9 mouse cellular contexts compared by ENCODE assay signal in genomic region chr8:121301978-121302649, GRCm38 (mm10).
A peak's percentile ranks its signal among the peaks of the same experiment; 100 is the strongest.
DNase-seq lines count a peak whose midpoint lies in the region; ATAC-seq lines count a peak whose summit lies in the region.
"Had no signal": no experiment of that assay in that cellular context is flagged by ENCODE, and none has a peak within 500 bp of the region (broad histone marks: within the 10 kb centered on the region; RNA-seq: fewer than 3 reads in every experiment).

No protein-coding gene starts in this region.

- 10% methylated on average over 10 of the region's 10 CpGs for WGBS in kidney, embryonic 16.5 days
- WGBS in forebrain, embryonic 15.5 days = 79% methylated on average over 10 of the region's 10 CpGs
- whole genome bisulfite sequencing in limb, embryonic 10.5 days = 19% methylated on average over 10 of the region's 10 CpGs

- peak overlapping the region; percentile 49 for H3K4me2 ChIP-seq in kidney, embryonic 16.5 days (replicated peaks; ENCODE audit: low read depth, low read length)
- H3K4me2 ChIP-seq in forebrain, embryonic 15.5 days (replicated peaks) = peak overlapping the region; percentile 34; the same call in 1 of the 2 replicates

- no peaks in the 10 kb centered on the region for H3K36me3 ChIP-seq in kidney, embryonic 16.5 days (ENCODE audit: insufficient read depth, low read length)
- H3K36me3 ChIP-seq in forebrain, embryonic 15.5 days = no peaks in the 10 kb centered on the region
- no peaks in the 10 kb centered on the region for H3K36me3 ChIP-seq in limb, embryonic 10.5 days

- DNase-seq in kidney, postnatal 25 days = no peak
- DNase-seq in limb, embryonic 10.5 days (ENCODE audit: low spot score) = peak; percentile 57
- DNase-seq in retina, embryonic 14.5 days (ENCODE audit: low spot score) = peak; percentile 47
- DNase-seq in adrenal gland, adult 2 months = no peak
- DNase-seq in gastrocnemius, adult 18-20 months (ENCODE audit: low spot score) = no peak
- DNase-seq: layer of hippocampus, postnatal 36 days had no signal

- H3K4me1 ChIP-seq in kidney, embryonic 16.5 days (ENCODE audit: insufficient read depth, low read length) = peaks cover 57% of the 10 kb centered on the region
- peaks cover 41% of the 10 kb centered on the region for H3K4me1 ChIP-seq in forebrain, embryonic 15.5 days
- H3K4me1 ChIP-seq in limb, embryonic 10.5 days = peaks cover 97% of the 10 kb centered on the region

- no peaks in the 10 kb centered on the region for H3K9me3 ChIP-seq in kidney, embryonic 16.5 days (ENCODE audit: low read length)
- H3K9me3 ChIP-seq in forebrain, embryonic 15.5 days = no peaks in the 10 kb centered on the region
- no peaks in the 10 kb centered on the region for H3K9me3 ChIP-seq in limb, embryonic 10.5 days (replicated peaks)

- peak overlapping the region; percentile 98 for H3K27ac ChIP-seq in kidney, embryonic 16.5 days (ENCODE audit: low read length)
- no peak overlapping the region for H3K27ac ChIP-seq in forebrain, embryonic 15.5 days (replicated peaks)
- peak overlapping the region; percentile 89 for H3K27ac ChIP-seq in limb, embryonic 10.5 days

- peak; percentile 32; the same call in 1 of the 2 replicates for ATAC-seq in kidney, embryonic 16.5 days (ENCODE audit: low FRiP score, low TSS enrichment)
- no peak for ATAC-seq in forebrain, embryonic 15.5 days (replicated peaks)
- no peak; the same call in 1 of the 2 replicates for ATAC-seq in granulocyte monocyte progenitor cell, adult 5-6 weeks (replicated peaks; ENCODE audit: poor library complexity, severe bottlenecking)

- peak overlapping the region; percentile 22; the same call in 1 of the 2 replicates for H3K4me3 ChIP-seq in kidney, embryonic 16.5 days (ENCODE audit: low read length)
- H3K4me3 ChIP-seq in forebrain, embryonic 15.5 days = no peak overlapping the region
- peak overlapping the region; percentile 44 for H3K4me3 ChIP-seq in limb, embryonic 10.5 days

- H3K27me3 ChIP-seq in kidney, embryonic 16.5 days (ENCODE audit: insufficient read depth, low read length) = peaks cover 4% of the 10 kb centered on the region; the same call in 1 of the 2 replicates
- H3K27me3 ChIP-seq in forebrain, embryonic 15.5 days = no peaks in the 10 kb centered on the region
- H3K27me3 ChIP-seq in limb, embryonic 10.5 days (ENCODE audit: low read depth, poor library complexity, severe bottlenecking) = peaks cover 70% of the 10 kb centered on the region

- H3K9ac ChIP-seq in kidney, embryonic 16.5 days (replicated peaks; ENCODE audit: low read length) = peak overlapping the region; percentile 37
- no peak overlapping the region for H3K9ac ChIP-seq in forebrain, embryonic 15.5 days (replicated peaks)

Comparison
In these comparisons a context has a peak if more than half of its experiments do, and no peak if none do; other contexts are left out.
1. DNase-seq: peak in limb, embryonic 10.5 days (single experiment) and retina, embryonic 14.5 days (single experiment); none in kidney, postnatal 25 days (0 of 2), adrenal gland, adult 2 months (single experiment) and gastrocnemius, adult 18-20 months (single experiment).